Mouse (Mus musculus) C2C12 (cell line): Measurements from ENCODE around the gene Timm44.

ENCODE experiments used
- CTCF ChIP-seq: IDR thresholded peaks from one replicate; pipeline ENCODE4 v1.5.1; 2011; ENCODE audit not compliant: control insufficient read depth, insufficient read depth, insufficient read length
- FOSL1 ChIP-seq: IDR thresholded peaks from one replicate; pipeline ENCODE4 v1.8.0; 2011; ENCODE audit warnings: mild to moderate bottlenecking, low read length; ENCODE audit not compliant: poor library complexity, insufficient read depth, severe bottlenecking
- MAX ChIP-seq: IDR thresholded peaks from one replicate; pipeline ENCODE4 v1.6.1; 2011; ENCODE audit warnings: mild to moderate bottlenecking, control low read depth
- MYOD1 ChIP-seq: IDR thresholded peaks from one replicate; pipeline ENCODE4 v1.6.1; 2011; ENCODE audit warnings: low read depth; ENCODE audit not compliant: control insufficient read depth, insufficient read length
- MYOG ChIP-seq: IDR thresholded peaks from one replicate; pipeline ENCODE4 v1.6.1; 2011; ENCODE audit not compliant: control insufficient read depth, insufficient read length; ENCODE audit errors: extremely low read depth
- USF1 ChIP-seq: IDR thresholded peaks from one replicate; pipeline ENCODE4 v1.6.1; 2011; ENCODE audit warnings: low read depth, mild to moderate bottlenecking, control low read depth, moderate library complexity

DNA sequence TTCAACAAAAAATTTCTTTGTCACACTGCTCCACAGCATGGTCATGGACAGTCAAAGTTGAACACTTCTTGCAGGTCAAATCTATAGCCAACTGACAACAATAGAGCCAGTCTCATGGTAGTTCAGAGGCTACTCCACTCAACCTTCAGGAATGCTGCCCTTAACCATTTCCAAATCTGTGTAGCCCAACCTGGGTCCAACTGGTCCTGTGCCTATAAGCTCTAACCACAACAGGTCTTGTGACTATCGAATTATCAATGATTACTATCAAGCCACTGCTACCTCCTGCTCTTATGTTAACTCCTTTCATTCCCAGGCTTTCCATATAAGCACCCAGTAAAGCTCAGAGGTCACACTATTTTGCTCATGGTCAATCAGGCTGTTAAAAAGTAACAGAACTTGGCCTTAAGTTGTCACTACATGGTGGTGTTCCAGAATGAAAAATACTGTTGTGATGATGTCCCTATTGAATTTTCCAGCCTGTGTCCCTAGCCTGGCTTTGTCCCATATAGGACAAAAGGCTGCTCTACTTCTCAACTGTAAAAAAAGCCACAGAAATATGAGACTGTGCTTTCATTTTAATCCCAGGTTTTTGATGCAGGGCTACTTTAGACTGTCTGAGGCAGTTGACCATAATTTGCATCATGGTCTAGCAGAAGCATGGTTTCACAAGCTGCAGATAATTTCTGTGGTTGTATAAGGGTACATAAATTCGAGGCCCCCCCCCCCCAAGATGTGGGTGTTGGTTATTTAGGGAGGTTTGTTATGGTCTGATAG is 43.3 kb upstream of the Timm44 start:
- TF ChIP-seq CTCF (no peak), MYOD1 (no peak), MYOG (no peak), FOSL1 (no peak), MAX (no peak), USF1 (no peak)
